Mouse (Mus musculus) cortical plate, adult 2 months (tissue): ENCODE data around the gene Pirt. TPM values are rescaled to one million over a fixed set of nuclear protein-coding genes. Genes with fewer than 3 reads are reported as not detected.

Experiments
- H3K27ac ChIP-seq: fragments of 200-500 bp; 2 replicates; pipeline ENCODE4 v1.5.1; 2012; ENCODE audit warnings: low read length, control low read depth, inconsistent platforms; ENCODE audit not compliant: insufficient read depth
- H3K4me1 ChIP-seq: fragments of 200-500 bp; 2 replicates; pipeline ENCODE4 v1.6.1; 2011; ENCODE audit warnings: low read length; ENCODE audit not compliant: control insufficient read depth, insufficient read depth
- H3K4me3 ChIP-seq: fragments of 200-500 bp; 2 replicates; pipeline ENCODE4 v1.5.1; 2011; ENCODE audit warnings: mild to moderate bottlenecking, low read length, control low read depth; ENCODE audit not compliant: insufficient read depth
- CTCF ChIP-seq: fragments of 200-500 bp; IDR thresholded peaks from 2 replicates; pipeline ENCODE4 v1.5.1; 2011; ENCODE audit warnings: mild to moderate bottlenecking, control low read depth, low read length; ENCODE audit not compliant: insufficient read depth; ENCODE audit errors: extremely low read depth
- POLR2A ChIP-seq: fragments of 200-500 bp; IDR thresholded peaks from 2 replicates; pipeline ENCODE4 v1.6.1; 2011; ENCODE audit warnings: mild to moderate bottlenecking, low read length, control low read depth; ENCODE audit not compliant: insufficient read depth; ENCODE audit errors: extremely low read depth
- polyA plus RNA-seq: library from polyadenylated mRNA; depleted of rRNA; stranded (reverse); fragments of >200 nt; gene quantifications from 2 replicates; pipeline ENCODE4 v1.2.3, GENCODE M21; 2012

The Pirt gene
- polyA plus RNA-seq, 1 experiment = 0.17 TPM

GRCm38 (mm10) chr11:66945224-66945767 is 33.5 kb downstream of the Pirt start:
- no peak overlapping the region for H3K27ac ChIP-seq
- no peak overlapping the region for H3K4me3 ChIP-seq
- H3K4me1 ChIP-seq = no peaks in the 10 kb centered on the region
- TF ChIP-seq POLR2A (no peak), CTCF (no peak)

- H3K27ac ChIP-seq = no peak overlapping the region
- no peaks in the 10 kb centered on the region for H3K4me1 ChIP-seq
- no peak overlapping the region for H3K4me3 ChIP-seq
- no peak for TF ChIP-seq CTCF
- TF ChIP-seq POLR2A = no peak
Observed at GRCm38 (mm10) chr11:66946521-66946920, 34.7 kb downstream of the Pirt start.

- H3K27ac ChIP-seq = no peak overlapping the region
- H3K4me3 ChIP-seq = no peak overlapping the region
- no peak for TF ChIP-seq POLR2A
- TF ChIP-seq CTCF = no peak
- H3K4me1 ChIP-seq = no peaks in the 10 kb centered on the region
Observed at GRCm38 (mm10) chr11:66946922-66947321, 35.1 kb downstream of the Pirt start.

GRCm38 (mm10) chr11:66956303-66956702 is 44.5 kb downstream of the Pirt start, which contains the start of gene Tmem238l:
Gene Tmem238l, plus strand, starts transcription at chr11:66956638.
- H3K4me3 ChIP-seq = no peak within 1 kb of the TSS
- no peak for TF ChIP-seq POLR2A
- no peak for TF ChIP-seq CTCF
- no peaks in the 10 kb centered on the region for H3K4me1 ChIP-seq
- no peak within 1 kb of the TSS for H3K27ac ChIP-seq

GRCm38 (mm10) chr11:66960797-66961196 is 49.0 kb downstream of the Pirt start:
- no peaks in the 10 kb centered on the region for H3K4me1 ChIP-seq

GRCm38 (mm10) chr11:66961447-66962176 is 49.8 kb downstream of the Pirt start:
- Histone ChIP-seq H3K27ac (no peak overlapping the region), H3K4me3 (no peak overlapping the region), H3K4me1 (no peaks in the 10 kb centered on the region)
- no peak for TF ChIP-seq POLR2A
- TF ChIP-seq CTCF = no peak

More at GRCm38 (mm10) chr11:66960797-66961196, 49.0 kb downstream of the Pirt start:
- no peak for TF ChIP-seq POLR2A
- TF ChIP-seq CTCF = no peak
- H3K27ac ChIP-seq = no peak overlapping the region
- no peak overlapping the region for H3K4me3 ChIP-seq

- Histone ChIP-seq H3K4me1 (no peaks in the 10 kb centered on the region), H3K27ac (no peak overlapping the region), H3K4me3 (no peak overlapping the region)
- TF ChIP-seq POLR2A = no peak
- no peak for TF ChIP-seq CTCF
Observed at GRCm38 (mm10) chr11:66963462-66963861, 51.7 kb downstream of the Pirt start.

- Histone ChIP-seq H3K4me1 (no peaks in the 10 kb centered on the region), H3K27ac (no peak overlapping the region), H3K4me3 (no peak overlapping the region)
- TF ChIP-seq POLR2A (no peak), CTCF (no peak)
Observed at GRCm38 (mm10) chr11:66966500-66967116, 54.8 kb downstream of the Pirt start.

GRCm38 (mm10) chr11:66968575-66968974 is 56.8 kb downstream of the Pirt start:
- TF ChIP-seq POLR2A (no peak), CTCF (no peak)
- Histone ChIP-seq H3K27ac (no peak overlapping the region), H3K4me1 (no peaks in the 10 kb centered on the region), H3K4me3 (no peak overlapping the region)
